Mouse (Mus musculus) splenic B cell, adult 2 months (primary cell): Measurements from ENCODE around the gene Tmem59.

Source experiments
- DNase-seq: peaks from one replicate; pipeline ENCODE4 v3.0.0-alpha.2; 2011; ENCODE audit warnings: low read depth, low spot score
- H3K27me3 ChIP-seq: 2 replicates; pipeline ENCODE4 v1.6.1; 2012; ENCODE audit warnings: mild to moderate bottlenecking, low read length, moderate library complexity, mixed read lengths; ENCODE audit not compliant: control insufficient read depth, poor library complexity, insufficient read depth, severe bottlenecking
- H3K36me3 ChIP-seq: 2 replicates; pipeline ENCODE4 v1.6.1; 2012; ENCODE audit warnings: mild to moderate bottlenecking, low read length, moderate library complexity, mixed read lengths; ENCODE audit not compliant: control insufficient read depth, poor library complexity, insufficient read depth, severe bottlenecking

Tmem59 gene

GRCm38 (mm10) chr4:107163341-107163740 lies 14.9 kb upstream of the Tmem59 start:
- no peaks in the 10 kb centered on the region for H3K27me3 ChIP-seq
- no peaks in the 10 kb centered on the region; the same call in 1 of the 2 replicates for H3K36me3 ChIP-seq
- DNase-seq, result no peak

- Histone ChIP-seq H3K36me3 (no peaks in the 10 kb centered on the region; the same call in 1 of the 2 replicates), H3K27me3 (no peaks in the 10 kb centered on the region)
- peak; percentile 89 for DNase-seq
Observed at GRCm38 (mm10) chr4:107163756-107164587, 14.2 kb upstream of the Tmem59 start.

GRCm38 (mm10) chr4:107166700-107167099 lies 11.5 kb upstream of the Tmem59 start:
- H3K27me3 ChIP-seq, result no peaks in the 10 kb centered on the region
- peaks cover 3% of the 10 kb centered on the region; the same call in 1 of the 2 replicates for H3K36me3 ChIP-seq
- DNase-seq, result no peak

- no peak for DNase-seq
- Histone ChIP-seq H3K27me3 (no peaks in the 10 kb centered on the region), H3K36me3 (peaks cover 3% of the 10 kb centered on the region; the same call in 1 of the 2 replicates)
Observed at GRCm38 (mm10) chr4:107167798-107168197, 10.4 kb upstream of the Tmem59 start.

- DNase-seq, result no peak
- Histone ChIP-seq H3K27me3 (no peaks in the 10 kb centered on the region), H3K36me3 (peaks cover 5% of the 10 kb centered on the region; the same call in 1 of the 2 replicates)
Observed at GRCm38 (mm10) chr4:107177506-107177905, 693 bp upstream of the Tmem59 start.

- 0 out of 2 replicates have a peak, but pooled peaks cover 3% of the 10 kb centered on the region for H3K36me3 ChIP-seq
- H3K27me3 ChIP-seq, result no peaks in the 10 kb centered on the region
- peak; percentile 54 for DNase-seq
Observed at GRCm38 (mm10) chr4:107178830-107179490, 761 bp downstream of the Tmem59 start, which contains the start of gene Tceanc2. Gene Tceanc2, minus strand, starts transcription at chr4:107179116.

GRCm38 (mm10) chr4:107179561-107179960 lies 1.4 kb downstream of the Tmem59 start:
- no peak for DNase-seq
- 0 out of 2 replicates have a peak, but pooled peaks cover 3% of the 10 kb centered on the region for H3K36me3 ChIP-seq
- H3K27me3 ChIP-seq, result no peaks in the 10 kb centered on the region

GRCm38 (mm10) chr4:107180746-107181145 lies 2.5 kb downstream of the Tmem59 start:
- DNase-seq, result no peak
- no peaks in the 10 kb centered on the region for H3K27me3 ChIP-seq
- H3K36me3 ChIP-seq, result 0 out of 2 replicates have a peak, but pooled peaks cover under 1% of the 10 kb centered on the region

- H3K27me3 ChIP-seq, result no peaks in the 10 kb centered on the region
- no peak for DNase-seq
- H3K36me3 ChIP-seq, result 0 out of 2 replicates have a peak, but pooled peaks cover 3% of the 10 kb centered on the region
Observed at GRCm38 (mm10) chr4:107181866-107182265, 3.7 kb downstream of the Tmem59 start.

GRCm38 (mm10) chr4:107182796-107183195 lies 4.6 kb downstream of the Tmem59 start:
- Histone ChIP-seq H3K27me3 (no peaks in the 10 kb centered on the region), H3K36me3 (peaks cover 3% of the 10 kb centered on the region; the same call in 1 of the 2 replicates)
- DNase-seq, result no peak

GRCm38 (mm10) chr4:107183203-107183602 lies 5.0 kb downstream of the Tmem59 start:
- DNase-seq, result no peak
- peaks cover 5% of the 10 kb centered on the region; the same call in 1 of the 2 replicates for H3K36me3 ChIP-seq
- H3K27me3 ChIP-seq, result no peaks in the 10 kb centered on the region

GRCm38 (mm10) chr4:107185703-107186102 lies 7.5 kb downstream of the Tmem59 start:
- Histone ChIP-seq H3K27me3 (no peaks in the 10 kb centered on the region), H3K36me3 (peaks cover 17% of the 10 kb centered on the region)
- DNase-seq, result no peak

- H3K36me3 ChIP-seq, result peaks cover 24% of the 10 kb centered on the region
- no peaks in the 10 kb centered on the region for H3K27me3 ChIP-seq
- DNase-seq, result peak; percentile 51
Observed at GRCm38 (mm10) chr4:107193841-107194240, 15.6 kb downstream of the Tmem59 start.

- peaks cover 27% of the 10 kb centered on the region for H3K36me3 ChIP-seq
- DNase-seq, result no peak
- no peaks in the 10 kb centered on the region for H3K27me3 ChIP-seq
Observed at GRCm38 (mm10) chr4:107196454-107196853, 18.3 kb downstream of the Tmem59 start.

GRCm38 (mm10) chr4:107198072-107198471 lies 19.9 kb downstream of the Tmem59 start:
- DNase-seq, result no peak
- Histone ChIP-seq H3K36me3 (peaks cover 26% of the 10 kb centered on the region), H3K27me3 (no peaks in the 10 kb centered on the region)
